Mouse (Mus musculus) hindbrain, postnatal 0 days (tissue): Measurements from ENCODE around the gene March4. TPM values are rescaled to one million over a fixed set of nuclear protein-coding genes. Genes with fewer than 3 reads are reported as not detected.
A peak's percentile ranks its signal among the peaks of the same experiment; 100 is the strongest.

Experiments
- ATAC-seq: fragments of 200-750 bp; cut with Nextera tagmentation; 2 replicates; pipeline ENCODE4 v1.8.0; 2017; ENCODE audit warnings: mild to moderate bottlenecking, moderate TSS enrichment, moderate library complexity
- DNase-seq: peaks from one replicate; pipeline ENCODE4 v3.0.0-alpha.2; 2015; ENCODE audit warnings: low spot score
- H3K27ac ChIP-seq: fragments of 300-500 bp; sonication (generic); 2 replicates; pipeline ENCODE4 v1.5.1; 2014; ENCODE audit warnings: mild to moderate bottlenecking
- H3K27me3 ChIP-seq: fragments of 300-500 bp; sonication (generic); 2 replicates; pipeline ENCODE4 v1.6.1; 2014; ENCODE audit warnings: low read length, mixed read lengths; ENCODE audit not compliant: insufficient read depth
- H3K36me3 ChIP-seq: fragments of 300-500 bp; sonication (generic); 2 replicates; pipeline ENCODE4 v1.6.1; 2014; ENCODE audit warnings: low read length, mixed read lengths; ENCODE audit not compliant: insufficient read depth
- H3K4me1 ChIP-seq: fragments of 300-500 bp; sonication (generic); 2 replicates; pipeline ENCODE4 v1.6.1; 2014; ENCODE audit warnings: antibody characterized with exemption, low read length, mixed read lengths; ENCODE audit not compliant: insufficient read depth
- H3K4me2 ChIP-seq: fragments of 300-500 bp; sonication (generic); 2 replicates; pipeline ENCODE4 v1.6.1; 2014; ENCODE audit warnings: low read depth, mild to moderate bottlenecking, low read length, moderate library complexity, mixed read lengths
- H3K4me3 ChIP-seq: fragments of 300-500 bp; sonication (generic); 2 replicates; pipeline ENCODE4 v1.5.1; 2014; ENCODE audit warnings: low read length
- H3K9ac ChIP-seq: fragments of 300-500 bp; sonication (generic); replicated peaks from 2 replicates; pipeline ENCODE4 v1.6.1; 2014; ENCODE audit warnings: mild to moderate bottlenecking, low read length, moderate library complexity, mixed read lengths
- H3K9me3 ChIP-seq: fragments of 300-500 bp; sonication (generic); 2 replicates; pipeline ENCODE4 v1.6.1; 2016; ENCODE audit warnings: low read length, mixed read lengths
- CTCF ChIP-seq: IDR thresholded peaks from 2 replicates; pipeline ENCODE4 v1.5.1; 2016; ENCODE audit warnings: antibody characterized with exemption, control low read depth, low read depth
- WGBS: fragments of 180-500 bp; shearing (Covaris S2); extraction: QIAGEN DNeasy Blood & Tissue Kit; methylation state at CpG from one replicate; pipeline ENCODE4 v1.1.7; 2014; 5-methylcytosine and 5-hydroxymethylcytosine counted together
- polyA plus RNA-seq: library from polyadenylated mRNA; unstranded; fragments of >200 nt; fragmentation: Nextera tagmentation; extraction: Ambion mirVana; gene quantifications from 2 replicates; pipeline ENCODE4 v1.2.1, GENCODE M21; 2015
- total RNA-seq: library from RNA; depleted of rRNA; stranded (reverse); fragments of >200 nt; gene quantifications from 2 replicates; pipeline ENCODE4 v1.2.3, GENCODE M21; 2014

The March4 gene
- total and polyA plus RNA-seq, 2 experiments from 2014 or later, result 7.5 to 34.6 TPM

DNA sequence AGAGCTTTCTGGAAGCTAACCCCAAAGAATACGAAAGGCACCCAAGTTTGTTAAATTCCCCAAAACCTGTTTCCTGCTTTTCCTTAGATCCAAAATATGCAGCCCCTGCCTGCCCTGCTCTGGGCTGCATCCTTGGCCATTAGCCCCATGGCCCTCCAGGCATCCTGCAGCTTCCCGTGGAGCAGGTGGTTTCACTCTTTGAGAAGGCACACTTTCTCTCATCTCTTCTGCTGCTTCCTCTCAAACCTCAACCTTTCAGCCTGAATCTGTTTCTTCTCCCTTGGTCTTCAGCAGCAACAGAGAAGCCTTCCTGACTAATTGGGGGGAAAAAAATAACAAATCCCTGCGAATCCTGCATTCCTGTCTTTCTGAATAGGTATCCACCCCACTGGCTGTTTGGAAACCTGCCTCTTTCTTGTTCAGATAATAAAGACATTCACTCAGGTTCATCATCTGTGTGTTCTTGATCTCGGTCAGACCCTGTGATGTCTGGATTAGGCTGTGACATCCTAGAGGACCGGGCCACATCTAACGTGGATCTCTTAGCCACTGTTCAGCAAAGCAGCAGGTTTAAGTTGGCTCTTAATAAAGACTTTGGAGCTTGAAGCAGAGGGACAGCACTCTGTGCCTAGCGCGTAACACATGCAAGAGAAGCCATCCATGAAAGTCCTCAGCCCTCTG, 6.1 kb downstream of the March4 start:
- H3K27ac ChIP-seq, result no peak overlapping the region
- no peak overlapping the region for H3K4me3 ChIP-seq
- TF ChIP-seq CTCF, result no peak
- H3K4me2 ChIP-seq, result peak overlapping the region; percentile 57
- H3K27me3 ChIP-seq, result no peaks in the 10 kb centered on the region
- H3K9ac ChIP-seq, result no peak overlapping the region
- DNase-seq (no peak), ATAC-seq (no peak)
- WGBS, result 61% methylated on average over 8 of the region's 8 CpGs
- no peaks in the 10 kb centered on the region for H3K9me3 ChIP-seq
- H3K4me1 ChIP-seq, result no peaks in the 10 kb centered on the region; the same call in 1 of the 2 replicates
- no peaks in the 10 kb centered on the region for H3K36me3 ChIP-seq

DNA sequence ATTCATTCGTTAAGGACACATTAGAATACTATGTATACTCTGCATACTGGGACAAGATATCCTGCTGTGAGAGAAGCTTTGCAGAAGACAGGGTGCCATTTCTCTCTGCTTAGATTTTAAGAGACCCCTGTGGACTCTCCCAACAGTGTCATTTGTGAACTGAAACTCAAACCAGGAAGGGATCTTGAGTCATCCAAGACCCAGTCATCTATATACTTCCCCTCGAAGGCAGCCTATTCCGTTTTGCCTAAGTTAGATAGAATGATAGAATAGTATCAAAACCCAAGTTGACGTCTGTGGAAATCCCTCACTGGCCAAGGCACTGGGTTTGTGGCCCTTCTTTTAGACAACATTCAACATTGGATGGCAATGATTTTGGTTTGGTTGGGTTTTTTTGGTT, 7.5 kb downstream of the March4 start:
- ATAC-seq (no peak), DNase-seq (no peak)
- no peak for TF ChIP-seq CTCF
- 85% methylated on average over 4 of the region's 4 CpGs for WGBS
- no peaks in the 10 kb centered on the region for H3K27me3 ChIP-seq
- H3K4me2 ChIP-seq, result no peak overlapping the region
- H3K4me3 ChIP-seq, result no peak overlapping the region
- no peak overlapping the region for H3K27ac ChIP-seq
- H3K4me1 ChIP-seq, result no peaks in the 10 kb centered on the region; the same call in 1 of the 2 replicates
- H3K9me3 ChIP-seq, result no peaks in the 10 kb centered on the region
- H3K36me3 ChIP-seq, result no peaks in the 10 kb centered on the region
- H3K9ac ChIP-seq, result no peak overlapping the region

DNA sequence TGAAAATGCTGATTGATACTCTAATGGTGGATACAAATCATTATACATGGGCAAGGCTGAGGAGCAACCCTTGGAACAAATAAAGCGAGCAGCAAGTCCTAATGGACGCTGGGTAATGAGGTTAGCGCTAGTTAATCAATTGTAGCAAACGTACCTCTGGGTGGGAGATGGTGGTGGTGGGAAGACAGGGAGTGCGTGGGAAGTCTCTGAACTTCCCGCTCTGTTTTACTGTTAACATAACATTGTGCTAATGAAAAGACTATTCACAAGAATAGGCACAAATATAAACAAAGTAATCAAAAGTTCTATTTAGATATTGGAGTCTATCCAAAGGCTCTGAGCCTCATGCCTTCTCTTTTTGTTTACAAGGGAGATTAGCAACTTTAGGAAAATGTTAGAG, 13.1 kb downstream of the March4 start:
- Histone ChIP-seq H3K4me3 (no peak overlapping the region), H3K27ac (no peak overlapping the region), H3K27me3 (no peaks in the 10 kb centered on the region), H3K9me3 (no peaks in the 10 kb centered on the region), H3K4me2 (no peak overlapping the region), H3K4me1 (no peaks in the 10 kb centered on the region), H3K36me3 (no peaks in the 10 kb centered on the region), H3K9ac (no peak overlapping the region)
- WGBS, result 66% methylated on average over 6 of the region's 6 CpGs
- no peak for ATAC-seq
- no peak for TF ChIP-seq CTCF
- no peak for DNase-seq

DNA sequence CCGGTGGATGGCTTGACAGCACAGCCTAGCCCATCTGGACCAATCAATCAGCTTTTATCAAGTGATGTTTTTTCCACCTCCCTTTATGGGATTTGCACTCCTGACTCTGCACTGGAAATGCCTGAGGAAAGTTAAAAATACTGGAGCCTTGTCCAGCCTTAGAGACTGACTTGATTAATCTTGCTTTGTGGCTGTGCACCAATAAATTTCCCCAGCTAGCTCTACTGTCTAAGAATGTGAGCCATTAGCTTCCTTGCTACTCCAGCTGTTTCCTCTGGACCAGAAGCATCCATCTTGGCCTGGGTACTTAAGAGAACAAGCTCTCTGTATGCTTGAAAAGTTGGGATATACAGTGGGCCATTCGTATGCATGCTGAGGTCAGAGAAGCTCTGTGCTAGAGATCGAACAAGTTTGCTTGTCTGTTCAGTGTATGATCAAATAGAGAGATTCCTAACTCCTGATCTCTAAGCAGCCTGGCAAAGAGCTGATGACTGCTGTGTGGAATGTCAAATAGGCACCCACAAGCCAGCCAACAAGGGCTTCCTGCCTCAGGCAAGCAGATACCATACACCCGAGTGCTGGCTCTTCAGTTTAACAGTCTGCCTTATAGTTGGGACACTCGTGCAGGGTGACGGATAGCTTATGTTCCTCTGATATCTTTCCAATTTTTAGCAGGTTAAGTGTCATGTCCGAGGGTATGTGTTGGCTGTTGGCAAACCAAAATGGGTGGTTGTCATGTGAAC, 25.8 kb downstream of the March4 start:
- peaks cover 4% of the 10 kb centered on the region; the same call in 1 of the 2 replicates for H3K4me1 ChIP-seq
- H3K4me2 ChIP-seq, result no peak overlapping the region
- DNase-seq, result no peak
- no peak overlapping the region for H3K4me3 ChIP-seq
- ATAC-seq, result no peak
- no peaks in the 10 kb centered on the region for H3K27me3 ChIP-seq
- H3K36me3 ChIP-seq, result no peaks in the 10 kb centered on the region
- H3K9ac ChIP-seq, result no peak overlapping the region
- no peaks in the 10 kb centered on the region for H3K9me3 ChIP-seq
- WGBS, result 67% methylated on average over 7 of the region's 7 CpGs
- TF ChIP-seq CTCF, result no peak
- H3K27ac ChIP-seq, result no peak overlapping the region

DNA sequence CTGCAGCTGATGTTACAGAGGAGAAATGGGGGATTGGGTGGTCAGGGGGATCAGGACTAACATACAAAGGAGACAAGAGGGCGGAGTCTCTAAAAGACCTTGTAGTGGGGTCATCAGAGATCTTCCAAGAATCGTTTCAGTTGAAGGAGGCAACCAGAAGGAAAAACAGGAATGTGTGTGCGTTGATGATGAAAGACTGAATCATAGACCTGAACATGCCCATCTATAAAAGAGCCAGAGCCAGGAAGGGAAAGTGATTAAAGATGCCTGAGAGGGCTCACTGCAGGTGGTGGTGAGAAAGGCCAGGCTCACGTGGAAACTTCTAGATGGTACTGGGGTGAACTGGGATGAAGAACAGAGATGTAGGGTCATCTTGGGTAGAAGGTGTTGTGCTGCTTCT, 27.2 kb downstream of the March4 start:
- ATAC-seq, result no peak
- Histone ChIP-seq H3K4me3 (no peak overlapping the region), H3K4me1 (peaks cover 4% of the 10 kb centered on the region; the same call in 1 of the 2 replicates), H3K9ac (no peak overlapping the region), H3K9me3 (no peaks in the 10 kb centered on the region), H3K4me2 (no peak overlapping the region), H3K36me3 (no peaks in the 10 kb centered on the region), H3K27me3 (no peaks in the 10 kb centered on the region), H3K27ac (no peak overlapping the region)
- WGBS, result 77% methylated on average over 4 of the region's 4 CpGs
- no peak for DNase-seq
- TF ChIP-seq CTCF, result no peak

DNA sequence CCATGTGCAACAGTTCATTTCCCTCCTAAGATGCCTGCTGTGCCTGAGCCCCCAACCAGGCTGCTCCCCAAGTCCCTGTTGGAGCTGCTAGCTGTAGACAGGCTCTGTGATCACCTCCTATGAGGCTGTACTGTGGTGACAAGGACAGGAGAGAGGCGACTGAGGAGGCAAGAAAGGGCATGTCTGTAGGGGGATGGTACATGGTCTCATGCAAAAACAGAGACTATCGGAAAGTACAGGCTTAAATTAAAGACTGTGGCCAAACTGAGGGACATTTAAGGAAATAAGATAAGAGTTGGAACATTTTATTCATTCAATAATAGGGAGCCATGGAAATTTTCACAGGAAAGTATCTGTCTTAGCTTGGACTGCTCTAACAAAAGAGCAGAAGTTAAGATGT, 29.1 kb downstream of the March4 start:
- H3K27me3 ChIP-seq, result no peaks in the 10 kb centered on the region
- no peak overlapping the region for H3K27ac ChIP-seq
- WGBS, result 77% methylated on average over 2 of the region's 2 CpGs
- no peak overlapping the region for H3K4me2 ChIP-seq
- no peaks in the 10 kb centered on the region for H3K9me3 ChIP-seq
- H3K9ac ChIP-seq, result no peak overlapping the region
- H3K4me1 ChIP-seq, result peaks cover 4% of the 10 kb centered on the region; the same call in 1 of the 2 replicates
- DNase-seq (no peak), ATAC-seq (no peak)
- no peak overlapping the region for H3K4me3 ChIP-seq
- no peaks in the 10 kb centered on the region for H3K36me3 ChIP-seq
- no peak for TF ChIP-seq CTCF

DNA sequence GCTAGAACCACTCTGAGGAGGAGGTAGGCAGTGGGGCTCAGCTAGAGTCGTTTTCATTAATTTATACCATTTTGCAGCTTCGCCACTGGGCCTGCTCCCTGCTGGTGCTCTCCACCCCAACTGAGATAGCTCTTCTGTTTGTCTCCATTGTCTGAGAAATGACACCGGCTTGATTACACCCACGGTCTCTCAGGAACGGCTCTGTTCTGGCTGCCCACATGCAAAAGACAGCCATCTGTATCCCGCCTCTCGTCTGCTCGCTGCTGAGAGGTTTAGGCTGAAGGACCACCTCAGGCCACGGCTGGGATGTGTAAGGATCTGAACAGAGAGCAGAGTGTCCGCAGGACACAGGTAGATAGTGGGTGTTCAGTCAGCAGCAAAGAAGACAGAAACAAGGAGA, 30.5 kb downstream of the March4 start:
- WGBS, result 32% methylated on average over 10 of the region's 10 CpGs
- H3K27ac ChIP-seq, result no peak overlapping the region
- no peaks in the 10 kb centered on the region for H3K36me3 ChIP-seq
- TF ChIP-seq CTCF, result no peak
- no peak overlapping the region for H3K4me3 ChIP-seq
- H3K4me1 ChIP-seq, result peaks cover 4% of the 10 kb centered on the region; the same call in 1 of the 2 replicates
- H3K27me3 ChIP-seq, result no peaks in the 10 kb centered on the region
- H3K4me2 ChIP-seq, result no peak overlapping the region
- DNase-seq (no peak), ATAC-seq (no peak)
- H3K9me3 ChIP-seq, result no peaks in the 10 kb centered on the region
- H3K9ac ChIP-seq, result no peak overlapping the region
